Mouse (Mus musculus): ENCODE results near the gene Hdac9.

- TF ChIP-seq POLR2A (IDR thresholded peaks at IDR 0.05; ENCODE audit: extremely low read depth, insufficient read depth, low read length), result no peak
- no peak for TF ChIP-seq CTCF (IDR thresholded peaks at IDR 0.05; ENCODE audit: low read depth, low read length)
Measured at GRCm38 (mm10) chr12:34614796-34615195, 302.1 kb downstream of the Hdac9 start.

Measured in liver, adult 2 months (tissue).